Mouse (Mus musculus) gastrocnemius, adult 2 months (tissue): ENCODE measurements at regions not wholly inside any gene's neighbourhood (a gene's known extent, or its start where the extent isn't known, plus 50 kb on each side); places are given as distances from the start of the nearest gene placed in this dataset.
A peak's percentile ranks its signal among the peaks of the same experiment; 100 is the strongest.

Source experiments
- DNase-seq: peaks from one replicate; pipeline ENCODE4 v3.0.0; 2022
- H3K27ac ChIP-seq: fragments of 200-600 bp; 2 replicates; pipeline ENCODE4 v1.8.1; 2022; ENCODE audit warnings: mild to moderate bottlenecking
- H3K4me3 ChIP-seq: fragments of 200-600 bp; 2 replicates; pipeline ENCODE4 v1.8.1; 2022; ENCODE audit warnings: mild to moderate bottlenecking, moderate library complexity
- CTCF ChIP-seq: fragments of 200-600 bp; IDR thresholded peaks from 2 replicates; pipeline ENCODE4 v1.8.1; 2022; ENCODE audit warnings: antibody characterized with exemption, mild to moderate bottlenecking, moderate library complexity
- intact Hi-C: fragments of 180-260 bp; cut with DNase I; formaldehyde crosslinking; loops from one replicate; pipeline ENCODE4 v1.15.1; 2025

DNA sequence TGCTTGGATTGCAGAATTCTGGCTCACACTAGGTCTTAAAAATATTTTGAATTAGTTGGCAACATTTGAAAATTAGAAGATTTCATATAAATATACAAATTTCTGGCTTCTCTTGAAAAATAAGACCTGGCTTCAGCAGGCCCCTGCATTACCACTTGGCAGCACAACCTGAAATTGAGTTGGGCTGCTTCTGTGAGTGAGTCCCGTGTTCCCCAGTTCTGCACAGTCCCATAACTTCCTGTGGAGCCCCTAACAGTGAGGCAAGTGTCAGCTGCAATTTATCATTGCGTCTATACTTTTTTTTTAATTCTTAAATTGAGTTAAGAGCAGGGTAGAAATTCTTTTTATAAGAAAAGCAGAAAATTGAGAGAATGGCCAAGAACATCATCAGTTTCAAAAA, 164.8 kb downstream of the En1 start:
- no peak for DNase-seq
- TF ChIP-seq CTCF: no peak
- intact Hi-C loops: loop anchor here (5.0 kb wide), 1 partner anchor 80 kb away; no protein-coding TSS in a partner anchor
- no peak overlapping the region for H3K4me3 ChIP-seq
- H3K27ac ChIP-seq: no peak overlapping the region

GRCm38 (mm10) chr1:120771269-120771668, 169.1 kb downstream of the En1 start:
- Histone ChIP-seq H3K4me3 (no peak overlapping the region), H3K27ac (no peak overlapping the region)
- DNase-seq: no peak
- intact Hi-C loops: no loop called here
- TF ChIP-seq CTCF: no peak

- no peak overlapping the region for H3K27ac ChIP-seq
- intact Hi-C loops: no loop called here
- DNase-seq: no peak
- H3K4me3 ChIP-seq: no peak overlapping the region
- no peak for TF ChIP-seq CTCF
Observed at GRCm38 (mm10) chr1:120776906-120777305, 174.7 kb downstream of the En1 start.

DNA sequence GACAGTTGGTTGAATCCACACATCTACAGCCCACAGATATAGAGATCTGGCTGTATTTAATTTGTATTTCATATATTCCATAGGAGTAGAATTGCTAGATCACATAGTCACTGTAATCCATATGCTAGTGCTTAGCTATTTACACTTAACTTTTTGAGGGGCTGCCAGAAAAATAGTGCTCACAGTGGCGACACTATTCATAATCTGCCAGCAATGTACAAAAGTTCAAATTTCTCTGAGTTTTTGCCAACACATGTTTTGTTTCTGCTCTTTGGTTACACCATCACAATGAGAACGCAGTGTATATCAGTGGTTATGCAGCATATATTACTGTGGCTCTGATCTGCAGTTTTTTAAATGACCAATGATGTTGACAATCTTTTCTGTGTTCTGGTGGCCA, 175.2 kb downstream of the En1 start:
- H3K4me3 ChIP-seq: no peak overlapping the region
- intact Hi-C loops: no loop called here
- no peak overlapping the region for H3K27ac ChIP-seq
- no peak for TF ChIP-seq CTCF
- no peak for DNase-seq

GRCm38 (mm10) chr1:120795245-120795644, 193.0 kb downstream of the En1 start:
- Histone ChIP-seq H3K27ac (peak overlapping the region; percentile 24), H3K4me3 (peak overlapping the region; percentile 44)
- TF ChIP-seq CTCF: peak; percentile 46
- peak; percentile 53 for DNase-seq
- intact Hi-C loops: no loop called here

DNA sequence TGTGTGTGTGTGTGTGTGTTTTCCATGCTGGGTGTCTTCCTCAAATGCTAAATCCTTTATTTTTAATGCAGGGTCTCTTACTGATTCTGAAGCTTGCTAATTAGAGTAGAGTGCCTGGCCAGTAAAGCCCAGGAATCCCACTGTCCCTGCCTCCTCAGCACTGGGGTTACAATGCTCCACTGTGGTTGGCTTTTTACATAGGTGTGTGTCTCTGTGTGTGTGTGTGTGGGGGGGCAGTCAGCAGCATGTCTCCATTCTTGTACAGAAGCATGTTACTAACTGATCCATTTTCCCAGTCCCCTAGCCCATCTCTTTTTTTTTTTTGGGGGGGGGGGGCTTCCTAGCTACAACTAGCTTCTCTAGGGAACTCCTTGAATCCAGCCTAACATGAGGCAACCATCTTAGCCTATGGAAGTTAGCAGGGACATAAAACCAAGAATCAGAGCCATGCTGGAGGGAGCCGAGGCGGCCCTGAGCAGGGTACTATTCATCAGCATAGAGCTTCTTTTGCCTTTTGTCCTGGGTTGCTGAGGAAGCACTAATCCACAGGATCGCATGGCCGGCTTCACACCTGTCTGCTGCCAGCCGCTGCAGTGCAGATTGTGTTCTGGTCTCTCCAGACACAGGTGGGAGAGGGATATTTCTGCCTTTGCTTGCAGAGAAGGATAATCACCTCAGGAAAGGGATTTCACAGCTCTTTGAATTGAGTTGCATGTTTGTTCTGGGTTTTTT, 199.2 kb downstream of the En1 start:
- no peak for DNase-seq
- Histone ChIP-seq H3K4me3 (no peak overlapping the region), H3K27ac (no peak overlapping the region)
- no peak for TF ChIP-seq CTCF
- intact Hi-C loops: no loop called here

DNA sequence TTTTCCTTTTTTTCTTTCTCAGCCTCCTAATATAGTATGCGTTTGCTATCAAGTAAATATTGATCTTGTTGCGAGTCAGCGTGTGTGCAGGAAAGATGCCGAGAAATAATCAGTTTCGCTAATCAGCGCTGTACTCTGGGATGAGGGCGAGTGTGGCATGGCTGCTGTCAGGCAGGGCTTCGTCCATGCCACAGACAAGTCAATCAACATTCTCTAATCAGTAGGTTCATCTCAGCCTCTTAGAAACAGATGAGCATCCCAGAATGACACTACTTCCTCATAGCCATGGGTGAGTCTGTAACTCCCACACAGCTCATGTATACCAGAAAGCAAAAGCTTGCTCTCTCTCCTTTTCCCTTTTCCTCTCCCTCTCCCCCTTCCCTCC, 199.8 kb downstream of the En1 start:
- DNase-seq: no peak
- Histone ChIP-seq H3K4me3 (no peak overlapping the region), H3K27ac (no peak overlapping the region)
- no peak for TF ChIP-seq CTCF
- intact Hi-C loops: no loop called here

DNA sequence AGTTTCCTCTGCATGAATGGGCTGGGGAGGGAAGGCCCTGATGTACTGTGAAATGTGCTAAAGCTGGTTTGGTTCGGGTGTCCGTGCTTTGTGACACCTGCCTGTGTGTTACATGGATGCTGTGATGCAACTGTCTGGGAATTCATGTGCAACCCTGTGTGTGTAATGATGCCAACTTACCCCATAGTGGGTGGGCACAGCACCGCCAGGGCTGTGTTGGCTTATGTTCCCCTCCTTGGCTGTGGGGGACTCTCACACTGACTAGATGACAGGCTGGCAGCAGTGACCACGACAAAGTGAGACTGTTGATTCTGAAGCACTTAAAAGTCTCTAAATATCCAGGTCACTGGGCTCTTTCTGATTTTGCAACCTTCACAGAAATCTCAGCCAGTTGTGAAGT, 212.2 kb downstream of the En1 start:
- intact Hi-C loops: no loop called here
- Histone ChIP-seq H3K27ac (no peak overlapping the region), H3K4me3 (no peak overlapping the region)
- DNase-seq: no peak
- TF ChIP-seq CTCF: no peak

GRCm38 (mm10) chr1:120816237-120816820, 214.1 kb downstream of the En1 start:
- peak; percentile 24 for DNase-seq
- intact Hi-C loops: no loop called here
- no peak overlapping the region for H3K27ac ChIP-seq
- no peak for TF ChIP-seq CTCF
- no peak overlapping the region for H3K4me3 ChIP-seq

DNA sequence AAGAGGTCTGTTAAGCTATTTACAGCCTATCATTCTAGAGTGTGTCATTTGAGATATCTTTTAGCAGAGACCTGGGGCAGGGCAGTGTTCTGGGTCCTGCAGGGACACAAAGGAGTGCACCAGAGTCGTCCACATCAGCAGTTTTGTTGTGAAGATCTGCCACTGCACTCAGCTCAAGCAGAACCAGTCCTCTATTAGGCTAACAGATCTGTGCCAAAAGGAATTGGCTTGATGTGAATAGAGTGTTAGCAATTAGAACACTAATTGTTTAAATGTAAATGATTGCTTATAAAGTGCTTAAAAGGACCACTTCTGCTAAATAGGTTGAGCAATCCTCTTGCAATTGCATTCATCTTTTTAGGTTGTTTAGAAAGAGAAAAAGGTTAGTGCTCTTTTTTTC, 215.3 kb downstream of the En1 start:
- no peak for DNase-seq
- no peak overlapping the region for H3K4me3 ChIP-seq
- no peak overlapping the region for H3K27ac ChIP-seq
- TF ChIP-seq CTCF: no peak
- intact Hi-C loops: no loop called here

DNA sequence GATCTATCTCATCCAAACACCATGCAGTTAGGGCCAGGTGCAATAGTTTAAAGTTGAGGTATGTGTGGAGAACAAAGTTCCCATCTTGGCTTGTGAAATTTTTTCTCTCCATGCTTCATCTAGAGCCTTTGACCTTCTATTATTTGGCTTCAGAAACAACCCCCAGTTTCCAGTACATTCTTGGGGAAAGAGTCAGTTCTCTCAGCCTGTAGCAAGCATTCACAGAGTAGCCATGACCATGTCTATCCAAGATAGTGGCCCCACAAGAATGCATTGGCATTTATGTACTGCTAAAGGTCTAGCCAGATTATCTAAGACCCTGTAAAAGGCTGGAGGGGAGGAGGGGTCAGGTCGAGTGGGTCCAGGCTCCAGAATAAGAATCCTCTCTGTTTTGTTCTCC, 229.8 kb downstream of the En1 start:
- DNase-seq: no peak
- intact Hi-C loops: no loop called here

GRCm38 (mm10) chr1:120842596-120842995, 240.4 kb downstream of the En1 start:
- no peak for DNase-seq
- intact Hi-C loops: no loop called here
- no peak for TF ChIP-seq CTCF
- no peak overlapping the region for H3K4me3 ChIP-seq
- H3K27ac ChIP-seq: no peak overlapping the region

More for the DNA sequence above, 229.8 kb downstream of the En1 start:
- no peak for TF ChIP-seq CTCF
- no peak overlapping the region for H3K27ac ChIP-seq
- H3K4me3 ChIP-seq: no peak overlapping the region

- no peak overlapping the region for H3K4me3 ChIP-seq
- no peak overlapping the region for H3K27ac ChIP-seq
- no peak for DNase-seq
- TF ChIP-seq CTCF: no peak
- intact Hi-C loops: loop anchor here (5.0 kb wide), 1 partner anchor 79 kb away; no protein-coding TSS in a partner anchor
Observed at GRCm38 (mm10) chr1:120846146-120846545, 243.9 kb downstream of the En1 start.
